24 mouse cellular contexts compared by ENCODE assay signal in the genomic region with DNA sequence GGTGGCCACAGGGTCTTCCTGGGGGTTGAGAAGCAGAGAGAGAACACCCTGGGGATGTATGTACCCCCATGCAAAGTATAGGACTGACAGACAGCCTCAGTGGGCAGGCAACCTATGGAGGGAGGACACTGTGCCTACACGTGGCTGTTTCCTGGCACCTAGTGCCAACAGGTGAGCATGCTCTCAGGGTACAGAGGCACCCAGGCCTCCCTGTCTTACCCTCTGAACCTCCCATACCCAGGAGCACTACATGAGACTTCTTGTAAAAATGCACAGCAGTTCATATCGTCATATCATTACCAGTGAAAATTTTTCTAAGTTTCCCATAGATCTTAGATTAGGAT. TPM values are rescaled to one million over a fixed set of nuclear protein-coding genes. Genes with fewer than 3 reads are reported as not detected.
DNase-seq lines count a peak whose midpoint lies in the region; ATAC-seq and TF ChIP-seq lines count a peak whose summit lies in the region.
"Had no signal": no experiment of that assay in that cellular context is flagged by ENCODE, and none has a peak within 500 bp of the region (broad histone marks: within the 10 kb centered on the region; RNA-seq: fewer than 3 reads in every experiment).

No protein-coding gene starts in this region.

- no peak for ATAC-seq in kidney, embryonic 16.5 days (ENCODE audit: low FRiP score, low TSS enrichment)
- no peak for ATAC-seq in liver, postnatal 0 days
- ATAC-seq: midbrain, embryonic 13.5 days had no signal

- TF ChIP-seq EP300 in liver, postnatal 0 days (IDR thresholded peaks at IDR 0.05; ENCODE audit: low read depth): no peak

- no peak for TF ChIP-seq POLR2A in cerebellum, adult 2 months (IDR thresholded peaks at IDR 0.05; ENCODE audit: borderline replicate concordance, insufficient read depth, low read length)

- no peak overlapping the region for H3K4me3 ChIP-seq in cerebellum, adult 2 months (replicated peaks; ENCODE audit: insufficient read depth, low read depth, low read length)
- no peak overlapping the region for H3K4me3 ChIP-seq in kidney, embryonic 16.5 days (ENCODE audit: low read length)
- peak overlapping the region; percentile 35 to 44; a peak in 3 of 4 replicates for H3K4me3 ChIP-seq in ES-E14 (ENCODE audit: insufficient read depth in 1 of 2, low read depth in 1 of 2, low read length in 2 of 2, poor library complexity in 1 of 2, severe bottlenecking in 1 of 2)
- H3K4me3 ChIP-seq in limb, embryonic 10.5 days: peak overlapping the region; percentile 18; the same call in 1 of the 2 replicates
- H3K4me3 ChIP-seq in liver, postnatal 0 days (ENCODE audit: low read depth, low read length): no peak overlapping the region
- H3K4me3 ChIP-seq: forebrain, embryonic 12.5 days; left cerebral cortex, adult 2 months; liver, embryonic 15.5 days; midbrain, embryonic 13.5 days; neural tube, embryonic 12.5 days had no signal

- no peaks in the 10 kb centered on the region for H3K36me3 ChIP-seq in kidney, embryonic 16.5 days (ENCODE audit: insufficient read depth, low read length)
- no peaks in the 10 kb centered on the region for H3K36me3 ChIP-seq in ES-E14 (ENCODE audit: control insufficient read depth, insufficient read depth, low read length, poor library complexity, severe bottlenecking)
- H3K36me3 ChIP-seq in limb, embryonic 10.5 days: no peaks in the 10 kb centered on the region
- H3K36me3 ChIP-seq in liver, postnatal 0 days (replicated peaks; ENCODE audit: insufficient read depth, low read length): no peaks in the 10 kb centered on the region
- H3K36me3 ChIP-seq: forebrain, embryonic 12.5 days; liver, embryonic 15.5 days; midbrain, embryonic 13.5 days; neural tube, embryonic 12.5 days had no signal

- H3K27ac ChIP-seq in cerebellum, adult 2 months (ENCODE audit: insufficient read depth, low read length): peak overlapping the region; percentile 37; the same call in 1 of the 2 replicates
- no peak overlapping the region for H3K27ac ChIP-seq in kidney, embryonic 16.5 days (ENCODE audit: low read length)
- no peak overlapping the region for H3K27ac ChIP-seq in ES-E14 (ENCODE audit: insufficient read depth, low read depth, low read length, poor library complexity, severe bottlenecking)
- H3K27ac ChIP-seq in limb, embryonic 10.5 days: no peak overlapping the region
- H3K27ac ChIP-seq in liver, postnatal 0 days (ENCODE audit: low read depth): no peak overlapping the region
- H3K27ac ChIP-seq: forebrain, embryonic 12.5 days; hindbrain, embryonic 14.5 days; left cerebral cortex, adult 2 months; liver, embryonic 15.5 days; midbrain, embryonic 13.5 days; neural tube, embryonic 12.5 days had no signal

- H3K9me3 ChIP-seq in kidney, embryonic 16.5 days (ENCODE audit: low read length): no peaks in the 10 kb centered on the region
- no peaks in the 10 kb centered on the region for H3K9me3 ChIP-seq in ES-E14 (ENCODE audit: control insufficient read depth, insufficient read depth, low read depth, low read length)
- no peaks in the 10 kb centered on the region for H3K9me3 ChIP-seq in limb, embryonic 10.5 days (replicated peaks)
- H3K9me3 ChIP-seq in liver, postnatal 0 days (ENCODE audit: low read length): no peaks in the 10 kb centered on the region
- H3K9me3 ChIP-seq: forebrain, embryonic 12.5 days; liver, embryonic 15.5 days; midbrain, embryonic 13.5 days; neural tube, embryonic 12.5 days had no signal

- H3K4me1 ChIP-seq in cerebellum, adult 2 months (ENCODE audit: control insufficient read depth, insufficient read depth, low read length): peaks cover 48% of the 10 kb centered on the region
- 0 out of 2 replicates have a peak, but pooled peaks cover 5% of the 10 kb centered on the region for H3K4me1 ChIP-seq in kidney, embryonic 16.5 days (ENCODE audit: insufficient read depth, low read length)
- peaks cover 0 to 8% of the 10 kb centered on the region in 2 experiments; a peak in 1 of 4 replicates for H3K4me1 ChIP-seq in ES-E14 (ENCODE audit: control insufficient read depth in 2 of 2, insufficient read depth in 2 of 2, low read length in 2 of 2, poor library complexity in 1 of 2)
- peaks cover 7% of the 10 kb centered on the region for H3K4me1 ChIP-seq in limb, embryonic 10.5 days
- no peaks in the 10 kb centered on the region for H3K4me1 ChIP-seq in liver, postnatal 0 days (ENCODE audit: insufficient read depth)
- H3K4me1 ChIP-seq: forebrain, embryonic 12.5 days; liver, embryonic 15.5 days; midbrain, embryonic 13.5 days; neural tube, embryonic 12.5 days had no signal

- H3K9ac ChIP-seq in kidney, embryonic 16.5 days (replicated peaks; ENCODE audit: low read length): no peak overlapping the region
- H3K9ac ChIP-seq in ES-E14 (ENCODE audit: insufficient read depth, low read depth, low read length, poor library complexity, severe bottlenecking): no peak overlapping the region; the same call in 1 of the 2 replicates
- H3K9ac ChIP-seq in liver, postnatal 0 days (replicated peaks): no peak overlapping the region
- H3K9ac ChIP-seq: forebrain, embryonic 12.5 days; hindbrain, embryonic 14.5 days; liver, embryonic 15.5 days; midbrain, embryonic 13.5 days; neural tube, embryonic 12.5 days had no signal

- no peaks in the 10 kb centered on the region for H3K27me3 ChIP-seq in cerebellum, adult 2 months (ENCODE audit: control insufficient read depth, insufficient read depth, low read length)
- no peaks in the 10 kb centered on the region for H3K27me3 ChIP-seq in kidney, embryonic 16.5 days (ENCODE audit: insufficient read depth, low read length)
- peaks cover 22% of the 10 kb centered on the region for H3K27me3 ChIP-seq in limb, embryonic 10.5 days (ENCODE audit: low read depth, poor library complexity, severe bottlenecking)
- no peaks in the 10 kb centered on the region for H3K27me3 ChIP-seq in liver, postnatal 0 days (ENCODE audit: insufficient read depth, low read length)
- H3K27me3 ChIP-seq: neural tube, embryonic 12.5 days had no signal

- no peak for DNase-seq in cerebellum, adult 2 months
- DNase-seq in cerebellum, adult 18-20 months: no peak
- no peak for DNase-seq in kidney, adult 18-20 months
- DNase-seq in ES-E14 (ENCODE audit: low read depth, low spot score): no peak
- DNase-seq in limb, embryonic 10.5 days (ENCODE audit: low spot score): no peak
- no peak for DNase-seq in liver, postnatal 0 days
- no peak for DNase-seq in left cerebral cortex, postnatal 14 days (ENCODE audit: low spot score in 2 of 2)
- DNase-seq: adrenal gland, postnatal 25 days; cerebellum, adult 11 months; gastrocnemius, postnatal 10 days; heart, adult 18-20 months; heart, postnatal 36 days; kidney, adult 11 months; kidney, postnatal 14 days; right cerebral cortex, postnatal 4 days; thymus, adult 2 months had no signal

- in situ Hi-C loops in ES-E14 (cut with MboI; ENCODE audit: low sequenced_read_pairs in 2 of 2, unreplicated experiment in 2 of 2): no loop called here

- no peak for TF ChIP-seq CTCF in cerebellum, adult 2 months (IDR thresholded peaks at IDR 0.05; ENCODE audit: borderline replicate concordance, insufficient read depth, low read depth, low read length)
- no peak for TF ChIP-seq CTCF in liver, postnatal 0 days (IDR thresholded peaks at IDR 0.05; ENCODE audit: low read depth)

- H3K4me2 ChIP-seq in kidney, embryonic 16.5 days (replicated peaks; ENCODE audit: low read depth, low read length): peak overlapping the region; percentile 21; the same call in 1 of the 2 replicates
- no peak overlapping the region for H3K4me2 ChIP-seq in liver, postnatal 0 days (ENCODE audit: low read depth, low read length)
- H3K4me2 ChIP-seq: forebrain, embryonic 12.5 days; hindbrain, embryonic 14.5 days; liver, embryonic 15.5 days; midbrain, embryonic 13.5 days; neural tube, embryonic 12.5 days had no signal

- WGBS in cerebellum, adult 2 months: 14% methylated on average over 2 of the region's 2 CpGs
- WGBS in kidney, embryonic 16.5 days: 55% methylated on average over 2 of the region's 2 CpGs
- WGBS in limb, embryonic 10.5 days: 48% methylated on average over 2 of the region's 2 CpGs
- 43% methylated on average over 2 of the region's 2 CpGs for whole genome bisulfite sequencing in liver, postnatal 0 days (ENCODE audit: insufficient replicate concordance)

- intact Hi-C loops in left cerebral cortex, postnatal 14 days (cut with DNase I): no loop called here

TF ChIP-seq in ES-E14, 5 proteins besides CTCF, POLR2A, EP300 and RAD21:
- no peak for TF ChIP-seq HCFC1 (IDR thresholded peaks at IDR 0.05; ENCODE audit: borderline replicate concordance, insufficient read depth, low read length)
- no peak for TF ChIP-seq CHD2 (IDR thresholded peaks at IDR 0.05; ENCODE audit: low read depth, low read length)
- no peak for TF ChIP-seq MAFK (IDR thresholded peaks at IDR 0.05; ENCODE audit: insufficient read depth, low read depth, low read length)
- TF ChIP-seq ZC3H11A (IDR thresholded peaks at IDR 0.05; ENCODE audit: borderline replicate concordance, low read depth, low read length): no peak
- TF ChIP-seq ZNF384 (IDR thresholded peaks at IDR 0.05; ENCODE audit: low read depth, low read length): no peak

RNA-seq across cellular contexts. Expression of a gene that starts 21.7 kb away (rescaled TPM):
- 86.7 and 104 TPM in 2 replicates for polyA plus RNA-seq in cerebellum, adult 2 months (2012; rRNA removed)
- 0.06 and 0.11 TPM in 2 replicates for polyA plus RNA-seq in kidney, embryonic 16.5 days (2015; fragmentation: Nextera tagmentation; extraction: Ambion mirVana)
- total RNA-seq in ES-E14 (2012; rRNA removed): 0.71 and 3.5 TPM in 2 replicates
- 0.20 TPM in 2 replicates for polyA plus RNA-seq in limb, embryonic 10.5 days (2016; fragmentation: Nextera tagmentation; extraction: Ambion mirVana)
- polyA plus RNA-seq in liver, postnatal 0 days (2015; fragmentation: Nextera tagmentation; extraction: Ambion mirVana): not detected in 2 replicates
- total RNA-seq in left cerebral cortex, postnatal 14 days (2021): 1 to 10 TPM in 1 of 2 experiments, under 1 TPM in 1; 0.51 to 1.3 TPM
- total RNA-seq: adrenal gland, postnatal 25 days; megakaryocyte progenitor cell, adult 5-6 weeks had no signal
- polyA plus RNA-seq: liver, embryonic 15.5 days had no signal

Comparison
In these comparisons a context has a peak if more than half of its experiments do, and no peak if none do; other contexts are left out.
1. H3K4me3 ChIP-seq: peak in ES-E14 (2 of 2) and limb, embryonic 10.5 days (single experiment); none in cerebellum, adult 2 months (single experiment), kidney, embryonic 16.5 days (single experiment) and liver, postnatal 0 days (single experiment).
2. RNA of a gene that starts 21.7 kb away (polyA plus RNA-seq): 86.7 to 104 TPM in cerebellum, adult 2 months; 0.20 TPM in limb, embryonic 10.5 days, 0.06 to 0.11 TPM in kidney, embryonic 16.5 days and not detected in liver, postnatal 0 days; every median in the first group is over 10 times any median in the second.